Mouse (Mus musculus) cerebral cortex, adult 2 months (tissue): Measurements from ENCODE around the gene Tmem98.

Experiments used
- WGBS: fragments of 180-500 bp; shearing (Covaris S2); methylation state at CpG from one replicate; pipeline ENCODE4 v1.1.7; 2018; 5-methylcytosine and 5-hydroxymethylcytosine counted together

Gene Tmem98

DNA sequence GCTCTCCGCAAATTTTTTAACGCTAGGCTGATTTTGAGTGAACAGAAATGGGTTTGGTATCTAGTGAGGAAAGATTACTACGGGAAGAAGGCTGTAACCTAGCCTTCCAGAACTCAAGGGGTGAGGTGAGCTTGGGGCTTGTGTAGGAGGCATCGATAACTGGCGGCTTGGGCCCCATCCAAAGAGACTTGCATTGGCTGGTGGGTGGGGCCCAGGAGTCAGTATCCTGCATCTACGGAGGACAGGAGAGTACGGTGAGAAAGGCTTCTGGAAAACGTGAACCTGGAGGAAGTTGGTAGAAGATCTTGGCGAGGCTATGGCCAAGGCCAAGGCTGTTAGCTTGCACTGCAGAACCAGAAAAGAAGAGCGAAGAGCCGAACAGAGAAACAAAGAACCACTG is 44.5 kb downstream of the Tmem98 start:
- WGBS, result 92% methylated on average over 11 of the region's 11 CpGs

DNA sequence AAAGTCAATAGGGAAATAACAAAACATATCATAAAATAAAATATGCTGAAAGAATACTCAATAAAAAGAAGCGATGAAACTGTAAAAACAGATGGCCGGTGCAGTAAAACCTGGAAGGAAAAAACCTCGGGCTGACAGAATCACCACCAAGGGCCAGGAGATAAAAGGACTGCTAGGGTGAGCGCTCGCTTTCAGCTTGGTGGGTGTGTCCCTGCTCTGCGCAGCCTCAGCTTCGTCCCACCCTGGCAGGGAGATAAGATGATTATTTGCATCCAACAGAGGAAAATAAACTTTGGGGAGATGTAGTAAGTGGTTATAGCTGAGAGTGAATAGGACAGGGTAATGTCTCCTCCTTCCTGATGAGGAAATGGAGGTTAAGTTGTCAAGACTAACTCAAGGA is 44.9 kb downstream of the Tmem98 start:
- WGBS, result 76% methylated on average over 7 of the region's 7 CpGs

DNA sequence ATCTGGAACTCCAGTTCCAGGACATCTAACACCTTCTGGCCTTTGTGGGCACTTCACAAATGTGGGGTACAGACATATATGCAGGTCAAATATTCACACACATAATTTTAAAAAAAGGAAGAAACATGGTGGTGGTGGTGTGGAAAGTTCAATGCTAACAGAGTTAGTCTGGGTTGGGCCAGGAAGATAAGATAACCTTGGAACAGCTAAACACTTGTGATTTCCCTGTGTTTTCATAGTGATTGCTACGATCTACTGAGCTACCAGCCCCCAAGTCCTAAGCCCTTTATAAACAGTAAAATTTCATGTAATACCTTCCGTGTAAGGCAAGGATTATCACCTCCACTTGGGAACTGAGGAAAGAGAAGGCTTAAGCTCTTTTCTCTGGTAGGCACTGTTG is 46.9 kb downstream of the Tmem98 start:
- 90% methylated on average over 2 of the region's 2 CpGs for WGBS

DNA sequence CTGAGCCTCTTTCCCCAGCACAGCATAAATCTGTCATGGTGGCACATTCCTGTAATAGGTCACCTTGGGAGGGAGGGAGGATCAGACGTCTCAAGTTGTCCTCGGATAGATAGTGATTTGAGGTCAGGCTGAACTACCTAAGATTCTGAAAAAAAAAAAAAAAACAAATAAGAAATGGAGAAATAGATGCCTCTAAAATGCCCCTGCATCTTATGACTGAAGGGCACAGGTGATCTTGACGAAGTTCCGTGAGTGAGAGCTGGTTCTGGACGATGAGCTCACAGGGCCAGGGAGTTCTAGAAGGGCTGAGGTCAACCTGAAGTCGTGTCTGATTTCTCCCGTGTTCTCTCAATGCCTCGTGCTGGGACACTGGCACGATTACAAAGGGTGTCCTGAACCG is 48.1 kb downstream of the Tmem98 start, which contains the start of gene Spaca3:
Gene Spaca3, plus strand, starts transcription at position 301 of the 400 bp plus-strand sequence.
- 81% methylated on average over 10 of the region's 10 CpGs for WGBS

DNA sequence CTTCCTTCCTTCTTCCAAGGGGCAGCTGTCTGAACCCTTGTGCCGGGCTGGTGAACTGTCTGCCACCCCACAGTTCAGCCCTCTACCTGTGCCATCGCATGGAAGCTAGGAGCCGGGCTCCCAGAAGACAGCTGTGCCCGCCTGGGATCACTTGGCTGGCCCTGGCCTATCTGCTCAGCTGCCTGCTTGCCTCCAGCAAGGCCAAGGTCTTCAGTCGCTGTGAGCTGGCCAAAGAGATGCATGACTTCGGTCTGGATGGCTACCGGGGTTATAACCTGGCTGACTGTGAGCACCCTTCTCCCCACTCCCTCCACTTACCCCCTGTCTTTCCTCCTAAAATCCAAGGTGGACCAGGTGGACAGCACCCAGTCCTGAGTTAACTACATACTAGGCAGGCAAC is 53.0 kb downstream of the Tmem98 start:
- 94% methylated on average over 7 of the region's 7 CpGs for whole genome bisulfite sequencing

DNA sequence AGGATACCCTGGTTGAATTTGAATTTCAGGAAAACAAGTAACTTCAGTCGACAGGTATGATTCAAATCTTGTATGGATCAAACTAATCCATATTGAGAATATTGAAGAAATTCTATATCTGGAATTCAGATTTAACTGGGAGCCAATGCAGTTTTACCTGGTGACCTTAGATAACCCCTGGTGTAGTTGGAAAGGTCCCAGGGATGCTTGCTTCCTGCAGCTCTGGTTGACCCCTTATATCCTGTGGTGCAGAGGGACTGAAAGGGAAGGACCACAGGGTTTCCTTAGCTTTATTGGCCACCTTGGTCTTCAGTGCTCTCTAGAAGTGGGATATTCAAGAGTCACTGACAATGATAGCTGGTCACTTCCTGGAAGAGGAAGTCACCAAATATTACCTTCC is 58.1 kb downstream of the Tmem98 start:
- 67% methylated on average over 1 of the region's 1 CpGs for WGBS
